Mouse (Mus musculus) stomach, embryonic 14.5 days (tissue): ENCODE data around the gene Mettl17. TPM values are rescaled to one million over a fixed set of nuclear protein-coding genes. Genes with fewer than 3 reads are reported as not detected.

ENCODE experiments used
- microRNA-seq: library from miRNA; unstranded; fragments of <30 nt; microRNA quantifications from one replicate; pipeline ENCODE4, GENCODE M21; 2016
- polyA plus RNA-seq: library from polyadenylated mRNA; unstranded; fragments of >200 nt; fragmentation: Nextera tagmentation; extraction: Ambion mirVana; gene quantifications from 2 replicates; pipeline ENCODE4 v1.2.1, GENCODE M21; 2014

The Mettl17 gene
- polyA plus RNA-seq, 1 experiment from 2014 or later, result 63.4 TPM

Small RNA genes lying within 50 kb of the gene (microRNA-seq; reads per million reads assigned to microRNA genes)
- not detected for gene Gm27375

Other genes with a start within 250 kb of the Mettl17 start
- gene Gm4181, start 249.2 kb upstream of the Mettl17 start, polyA plus RNA-seq, result not detected in 2 replicates
- gene Gm17079, start 189.4 kb upstream of the Mettl17 start, polyA plus RNA-seq, result not detected in 2 replicates
- gene Gm5800, start 167.7 kb upstream of the Mettl17 start, polyA plus RNA-seq, result not detected in 2 replicates
- gene Ang4, start 111.3 kb upstream of the Mettl17 start, polyA plus RNA-seq, result not detected in 2 replicates
- gene AY358078, start 84.8 kb upstream of the Mettl17 start, polyA plus RNA-seq, result not detected in 2 replicates
- gene Ear6, start 31.1 kb upstream of the Mettl17 start, polyA plus RNA-seq, result not detected in 2 replicates
- gene Slc39a2, start 8.0 kb downstream of the Mettl17 start, polyA plus RNA-seq, result 0.30 and 0.55 TPM in 2 replicates
- gene Ndrg2, start 29.3 kb downstream of the Mettl17 start, polyA plus RNA-seq, result 54.6 and 59.3 TPM in 2 replicates
- gene Tppp2, start 33.6 kb downstream of the Mettl17 start, polyA plus RNA-seq, result not detected in 2 replicates
- not detected in 2 replicates for gene Rnase13, start 37.9 kb downstream of the Mettl17 start, polyA plus RNA-seq
- gene Arhgef40, start 99.9 kb downstream of the Mettl17 start, polyA plus RNA-seq, result 116 and 118 TPM in 2 replicates
- gene Tmem253, start 130.8 kb downstream of the Mettl17 start, polyA plus RNA-seq, result 0.62 and 2.0 TPM in 2 replicates
- gene Zfp219, start 135.9 kb downstream of the Mettl17 start, polyA plus RNA-seq, result 30.8 and 32.8 TPM in 2 replicates
- gene Olfr221, start 157.6 kb downstream of the Mettl17 start, polyA plus RNA-seq, result not detected in 2 replicates
- gene Hnrnpc, start 219.2 kb downstream of the Mettl17 start, polyA plus RNA-seq, result 586 and 599 TPM in 2 replicates
- gene Rpgrip1, start 225.9 kb downstream of the Mettl17 start, polyA plus RNA-seq, result 54.3 and 67.1 TPM in 2 replicates